Mouse (Mus musculus) urinary bladder, postnatal 4 days (tissue): ENCODE results near the gene Ep300.
A peak's percentile ranks its signal among the peaks of the same experiment; 100 is the strongest.

Experiments
- DNase-seq, 2 experiments: peaks; one replicate each; pipeline ENCODE4 v3.0.0; 2021 to 2022; ENCODE audit warnings: low spot score in 2 of 2

The Ep300 gene

GRCm38 (mm10) chr15:81584913-81585745 lies at the start of gene Ep300:
Gene Ep300, plus strand, starts transcription at chr15:81585351.
- peak; percentile 96 for DNase-seq

GRCm38 (mm10) chr15:81535881-81536351 lies 49.2 kb upstream of the Ep300 start:
- no peak for DNase-seq

- no peak for DNase-seq
Observed at GRCm38 (mm10) chr15:81538149-81538548, 47.0 kb upstream of the Ep300 start.

- DNase-seq = no peak
Observed at GRCm38 (mm10) chr15:81539560-81539959, 45.6 kb upstream of the Ep300 start.

- DNase-seq = no peak
Observed at GRCm38 (mm10) chr15:81544916-81545315, 40.2 kb upstream of the Ep300 start.

GRCm38 (mm10) chr15:81545387-81546176 lies 39.6 kb upstream of the Ep300 start:
- DNase-seq = no peak

- no peak for DNase-seq
Observed at GRCm38 (mm10) chr15:81553455-81553854, 31.7 kb upstream of the Ep300 start.

- no peak for DNase-seq
Observed at GRCm38 (mm10) chr15:81554558-81555297, 30.4 kb upstream of the Ep300 start.

GRCm38 (mm10) chr15:81555986-81556385 lies 29.2 kb upstream of the Ep300 start:
- DNase-seq = no peak

- no peak for DNase-seq
Observed at GRCm38 (mm10) chr15:81561501-81561900, 23.6 kb upstream of the Ep300 start.

GRCm38 (mm10) chr15:81561996-81562395 lies 23.2 kb upstream of the Ep300 start:
- no peak for DNase-seq

- no peak for DNase-seq
Observed at GRCm38 (mm10) chr15:81562491-81563488, 22.4 kb upstream of the Ep300 start.

GRCm38 (mm10) chr15:81568093-81568492 lies 17.1 kb upstream of the Ep300 start:
- no peak for DNase-seq

- no peak for DNase-seq
Observed at GRCm38 (mm10) chr15:81568592-81568991, 16.6 kb upstream of the Ep300 start.

GRCm38 (mm10) chr15:81576961-81577360 lies 8.2 kb upstream of the Ep300 start:
- DNase-seq = no peak

- no peak for DNase-seq
Observed at GRCm38 (mm10) chr15:81577743-81578165, 7.4 kb upstream of the Ep300 start.

- no peak for DNase-seq
Observed at GRCm38 (mm10) chr15:81584466-81584865, 685 bp upstream of the Ep300 start.

GRCm38 (mm10) chr15:81585746-81586461 lies 753 bp downstream of the Ep300 start:
- peak; percentile 86 for DNase-seq

GRCm38 (mm10) chr15:81586466-81586865 lies 1.3 kb downstream of the Ep300 start:
- no peak for DNase-seq

- no peak for DNase-seq
Observed at GRCm38 (mm10) chr15:81587686-81588085, 2.5 kb downstream of the Ep300 start.
